Mouse (Mus musculus): ENCODE data around the gene Ankrd13b.

The Ankrd13b gene

GRCm38 (mm10) chr11:77462283-77463100 is 27.0 kb downstream of the Ankrd13b start, which contains the start of gene Coro6:
Coro6 (plus strand) TSS chr11:77462411.
- in situ Hi-C loops (cut with MseI, MboI) = no loop called here

GRCm38 (mm10) chr11:77461856-77462255 is 27.6 kb downstream of the Ankrd13b start:
- in situ Hi-C loops (cut with MseI, MboI) = no loop called here

- in situ Hi-C loops (cut with MseI, MboI) = no loop called here
Observed at GRCm38 (mm10) chr11:77456866-77457265, 32.6 kb downstream of the Ankrd13b start.

- in situ Hi-C loops (cut with MseI, MboI) = no loop called here
Observed at GRCm38 (mm10) chr11:77455770-77456510, 33.5 kb downstream of the Ankrd13b start.

DNA sequence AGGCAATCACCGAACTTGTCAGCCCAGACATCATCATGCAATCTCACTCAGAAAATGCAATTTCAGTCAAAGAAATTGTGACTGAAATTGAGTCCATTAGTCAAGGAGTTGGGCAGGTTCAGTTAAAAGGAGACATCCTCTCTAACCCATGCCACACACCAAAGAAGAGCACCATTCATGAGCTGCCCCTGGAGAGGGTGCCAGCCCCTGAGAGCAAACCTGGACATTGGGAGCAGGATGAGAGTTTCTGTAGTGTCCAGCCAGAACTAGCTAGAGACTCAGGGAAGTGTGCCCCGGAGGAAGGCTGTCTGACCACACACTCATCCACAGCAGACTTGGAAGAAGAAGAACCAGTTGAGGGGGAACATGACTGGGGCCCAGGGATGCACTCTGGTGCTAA is 36.1 kb downstream of the Ankrd13b start:
- in situ Hi-C loops (cut with MseI, MboI) = no loop called here

DNA sequence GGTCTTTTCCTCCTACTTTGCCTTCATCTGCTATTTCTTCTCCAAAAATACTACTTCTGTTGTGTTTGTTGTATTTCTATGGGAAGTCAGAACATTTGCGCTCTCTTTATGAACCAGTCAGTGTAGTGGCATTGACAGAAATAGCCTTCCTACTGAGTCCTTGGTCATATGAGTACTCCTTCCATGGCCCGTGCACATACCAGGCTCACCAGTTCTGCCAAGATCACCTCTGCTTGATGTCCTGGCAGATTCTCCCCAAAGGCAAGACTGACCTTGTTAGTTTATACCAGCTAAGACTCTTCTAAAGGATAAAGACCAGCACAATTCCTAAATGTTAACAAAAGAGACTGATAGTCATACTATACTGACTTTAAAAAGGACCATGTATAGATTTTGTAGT is 37.8 kb downstream of the Ankrd13b start:
- in situ Hi-C loops (cut with MseI, MboI) = no loop called here

- in situ Hi-C loops (cut with MseI, MboI) = loop anchor here in 1 of 2 experiments (10.0 kb wide), 1 partner anchor 134 kb away; no protein-coding TSS in a partner anchor
Observed at GRCm38 (mm10) chr11:77449224-77449623, 40.3 kb downstream of the Ankrd13b start.

- in situ Hi-C loops (cut with MseI, MboI) = loop anchor here in 1 of 2 experiments (10.0 kb wide), 1 partner anchor 132 kb away; no protein-coding TSS in a partner anchor
Observed at GRCm38 (mm10) chr11:77446628-77447041, 42.8 kb downstream of the Ankrd13b start.

GRCm38 (mm10) chr11:77444939-77445338 is 44.5 kb downstream of the Ankrd13b start:
- in situ Hi-C loops (cut with MseI, MboI) = loop anchor here in 1 of 2 experiments (10.0 kb wide), 1 partner anchor 130 kb away; no protein-coding TSS in a partner anchor

DNA sequence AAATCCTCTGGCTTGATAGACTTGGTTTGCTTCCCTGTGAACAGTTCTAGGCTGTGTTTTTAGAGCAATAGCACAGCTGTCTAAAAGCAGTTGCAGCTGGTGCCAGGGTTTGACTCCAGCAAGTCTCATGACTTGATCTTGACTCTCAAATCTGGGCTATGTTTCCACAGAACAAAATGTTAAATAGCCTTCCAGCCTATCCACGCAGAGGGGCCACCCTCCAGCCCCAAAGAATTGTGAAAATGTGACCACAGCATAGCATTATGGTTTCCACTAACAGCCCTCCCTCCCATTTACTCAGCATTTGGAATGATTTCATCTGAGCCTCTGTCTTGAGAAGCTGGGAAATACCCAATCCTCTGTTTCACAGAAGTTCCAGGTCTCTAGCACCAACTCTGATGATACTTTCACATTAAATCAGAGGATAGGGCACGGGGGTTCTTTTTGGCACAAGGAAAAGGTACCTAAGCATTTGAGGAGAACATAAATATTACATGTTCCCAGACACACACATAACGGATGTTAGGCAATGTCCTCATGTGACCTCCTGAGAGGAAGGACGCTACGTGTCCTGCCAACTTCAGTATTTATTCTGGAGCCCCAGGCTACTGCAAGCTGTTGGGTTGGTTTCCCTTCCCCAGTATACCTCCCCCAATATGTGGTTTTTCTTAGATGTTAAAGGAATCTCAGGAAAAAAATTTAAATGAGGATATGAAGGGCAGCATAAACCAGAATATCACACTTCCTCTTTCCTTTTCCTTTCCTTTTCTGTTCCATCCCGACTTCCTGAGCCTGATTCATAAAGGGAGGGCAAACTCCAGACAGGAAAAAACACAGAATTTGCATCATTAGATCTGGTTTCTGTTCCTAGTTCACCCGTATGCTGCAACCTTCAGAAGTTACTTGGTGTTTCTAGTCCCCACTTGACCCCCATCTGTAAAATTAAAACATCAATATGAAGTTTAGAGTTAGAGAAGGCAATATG is 47.0 kb downstream of the Ankrd13b start:
- in situ Hi-C loops (cut with MseI, MboI) = loop anchor here in 1 of 2 experiments (10.0 kb wide), 1 partner anchor 128 kb away; no protein-coding TSS in a partner anchor

DNA sequence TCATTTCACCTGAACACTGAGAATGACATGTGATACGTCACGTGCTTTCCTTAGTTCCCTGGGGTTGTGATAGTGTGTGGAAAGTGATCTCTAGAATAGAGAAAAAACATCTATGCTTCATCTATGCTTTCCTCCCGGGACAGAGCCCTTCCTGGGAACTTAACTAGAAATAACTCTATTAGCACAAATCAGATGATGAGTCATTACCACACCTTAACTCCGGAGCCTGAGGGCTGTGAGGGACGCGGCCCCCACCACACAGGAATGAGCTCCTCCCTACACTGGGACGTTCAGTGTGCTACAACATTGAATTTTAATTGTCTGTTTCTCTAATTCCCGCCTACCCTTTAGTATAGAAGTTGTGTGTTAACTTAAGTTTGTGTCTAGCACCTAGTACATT is 48.5 kb downstream of the Ankrd13b start:
- in situ Hi-C loops (cut with MseI, MboI) = loop anchor here in 1 of 2 experiments (10.0 kb wide), 1 partner anchor 126 kb away; no protein-coding TSS in a partner anchor

DNA sequence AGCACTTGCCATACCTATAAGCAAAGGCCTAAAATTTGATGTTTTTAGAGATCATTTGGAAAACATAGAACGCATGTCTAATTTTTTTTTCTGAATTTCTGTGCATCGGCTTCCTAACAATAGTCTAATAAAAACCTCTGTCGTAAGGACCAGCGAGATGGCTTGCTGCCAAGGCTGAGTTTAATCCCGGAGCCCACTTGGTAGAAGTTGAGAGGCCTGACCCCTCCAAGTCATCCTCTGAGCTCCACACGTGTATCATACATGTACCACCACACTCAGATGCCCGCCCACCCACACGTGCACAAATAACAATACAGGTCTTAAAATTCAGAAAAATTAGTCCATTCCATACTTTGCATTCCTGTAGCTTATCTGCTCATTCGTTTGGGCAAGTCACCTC is 49.4 kb downstream of the Ankrd13b start:
- in situ Hi-C loops (cut with MseI, MboI) = loop anchor here in 1 of 2 experiments (10.0 kb wide), 1 partner anchor 125 kb away; no protein-coding TSS in a partner anchor

- in situ Hi-C loops (cut with MseI, MboI) = no loop called here
Observed at GRCm38 (mm10) chr11:77437026-77437425, 52.5 kb downstream of the Ankrd13b start.

DNA sequence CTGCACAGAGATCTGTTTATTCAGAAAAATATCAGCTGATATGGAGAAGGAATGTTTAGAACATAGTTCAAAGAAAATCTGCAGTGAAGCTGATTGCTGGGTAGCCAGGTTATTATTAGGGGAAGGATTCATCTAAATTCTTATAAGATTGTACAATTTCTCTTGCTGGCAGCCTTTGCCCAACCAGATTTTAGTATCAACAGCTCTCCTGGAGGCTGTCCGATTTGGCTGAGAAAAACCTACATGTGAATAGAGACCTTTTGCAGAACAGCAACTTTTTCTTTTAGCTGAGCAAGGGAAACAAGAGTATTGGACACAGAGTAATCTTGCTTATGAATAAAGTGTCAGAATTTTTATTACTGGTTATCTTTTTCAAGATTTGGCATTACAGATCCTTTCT is 61.0 kb downstream of the Ankrd13b start:
- in situ Hi-C loops (cut with MseI, MboI) = no loop called here

GRCm38 (mm10) chr11:77423175-77423859 is 66.2 kb downstream of the Ankrd13b start:
- in situ Hi-C loops (cut with MseI, MboI) = no loop called here

Data from mouse trophoblast stem cell (cell line).